Mouse (Mus musculus) forebrain, embryonic 14.5 days (tissue): ENCODE measurements at regions not wholly inside any gene's neighbourhood (a gene's known extent, or its start where the extent isn't known, plus 50 kb on each side); places are given as distances from the start of the nearest gene placed in this dataset.

Experiments
- ATAC-seq: fragments of 200-750 bp; cut with Nextera tagmentation; 2 replicates; pipeline ENCODE4 v1.8.0; 2017; ENCODE audit warnings: mild to moderate bottlenecking, moderate library complexity
- DNase-seq: peaks from one replicate; pipeline ENCODE4 v3.0.0-alpha.2; 2015; ENCODE audit warnings: low spot score
- H3K27ac ChIP-seq: fragments of 300-500 bp; sonication (generic); 2 replicates; pipeline ENCODE4 v1.5.1; 2014; ENCODE audit warnings: low read depth, mild to moderate bottlenecking, control low read depth, low read length, moderate library complexity
- H3K27me3 ChIP-seq: fragments of 300-500 bp; sonication (generic); replicated peaks from 2 replicates; pipeline ENCODE4 v1.6.1; 2014; ENCODE audit warnings: low read length, control low read depth, mixed read lengths; ENCODE audit not compliant: control insufficient read depth, insufficient read depth
- H3K36me3 ChIP-seq: fragments of 300-500 bp; sonication (generic); 2 replicates; pipeline ENCODE4 v1.6.1; 2014; ENCODE audit warnings: low read length, control low read depth; ENCODE audit not compliant: control insufficient read depth, insufficient read depth
- H3K4me1 ChIP-seq: fragments of 300-500 bp; sonication (generic); 2 replicates; pipeline ENCODE4 v1.6.1; 2014; ENCODE audit warnings: antibody characterized with exemption, low read length, control low read depth; ENCODE audit not compliant: control insufficient read depth, insufficient read depth
- H3K4me2 ChIP-seq: fragments of 300-500 bp; sonication (generic); 2 replicates; pipeline ENCODE4 v1.6.1; 2014; ENCODE audit warnings: mild to moderate bottlenecking, control low read depth, low read length
- H3K4me3 ChIP-seq: fragments of 300-500 bp; sonication (generic); 2 replicates; pipeline ENCODE4 v1.5.1; 2014; ENCODE audit warnings: low read depth, low read length, control low read depth
- H3K9ac ChIP-seq: fragments of 300-500 bp; sonication (generic); 2 replicates; pipeline ENCODE4 v1.6.1; 2014; ENCODE audit warnings: mild to moderate bottlenecking, low read length, control low read depth, moderate library complexity
- H3K9me3 ChIP-seq: fragments of 300-500 bp; sonication (generic); replicated peaks from 2 replicates; pipeline ENCODE4 v1.6.1; 2016; ENCODE audit warnings: low read length, control low read depth, mixed read lengths; ENCODE audit not compliant: control insufficient read depth
- WGBS: fragments of 180-500 bp; shearing (Covaris S2); extraction: QIAGEN DNeasy Blood & Tissue Kit; methylation state at CpG from one replicate; pipeline ENCODE4 v1.1.7; 2014; 5-methylcytosine and 5-hydroxymethylcytosine counted together

DNA sequence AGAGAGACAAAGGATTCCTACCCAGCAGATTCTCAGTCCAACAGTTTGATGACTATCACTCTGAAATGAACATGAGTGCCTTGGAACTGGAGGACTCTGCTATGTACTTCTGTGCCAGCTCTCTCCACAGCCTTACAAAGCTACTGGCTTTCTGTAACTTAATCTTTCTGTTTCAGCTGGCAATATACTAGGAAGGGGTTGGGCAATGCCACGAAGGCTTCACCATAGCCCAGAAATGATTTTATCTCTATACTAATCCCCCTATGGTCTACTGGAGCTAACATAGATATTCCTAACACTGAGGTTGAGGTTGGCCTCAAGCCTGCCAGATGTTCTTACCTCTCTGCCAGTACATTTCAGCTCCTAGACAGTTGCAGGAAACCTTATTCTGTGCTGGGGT is 78.6 kb upstream of the 2210010C04Rik start:
- Histone ChIP-seq H3K27me3 (no peaks in the 10 kb centered on the region), H3K9me3 (no peaks in the 10 kb centered on the region), H3K9ac (no peak overlapping the region), H3K36me3 (no peaks in the 10 kb centered on the region), H3K4me2 (no peak overlapping the region), H3K4me3 (no peak overlapping the region), H3K27ac (no peak overlapping the region), H3K4me1 (no peaks in the 10 kb centered on the region)
- 69% methylated on average over 1 of the region's 1 CpGs for WGBS
- ATAC-seq (no peak), DNase-seq (no peak)

DNA sequence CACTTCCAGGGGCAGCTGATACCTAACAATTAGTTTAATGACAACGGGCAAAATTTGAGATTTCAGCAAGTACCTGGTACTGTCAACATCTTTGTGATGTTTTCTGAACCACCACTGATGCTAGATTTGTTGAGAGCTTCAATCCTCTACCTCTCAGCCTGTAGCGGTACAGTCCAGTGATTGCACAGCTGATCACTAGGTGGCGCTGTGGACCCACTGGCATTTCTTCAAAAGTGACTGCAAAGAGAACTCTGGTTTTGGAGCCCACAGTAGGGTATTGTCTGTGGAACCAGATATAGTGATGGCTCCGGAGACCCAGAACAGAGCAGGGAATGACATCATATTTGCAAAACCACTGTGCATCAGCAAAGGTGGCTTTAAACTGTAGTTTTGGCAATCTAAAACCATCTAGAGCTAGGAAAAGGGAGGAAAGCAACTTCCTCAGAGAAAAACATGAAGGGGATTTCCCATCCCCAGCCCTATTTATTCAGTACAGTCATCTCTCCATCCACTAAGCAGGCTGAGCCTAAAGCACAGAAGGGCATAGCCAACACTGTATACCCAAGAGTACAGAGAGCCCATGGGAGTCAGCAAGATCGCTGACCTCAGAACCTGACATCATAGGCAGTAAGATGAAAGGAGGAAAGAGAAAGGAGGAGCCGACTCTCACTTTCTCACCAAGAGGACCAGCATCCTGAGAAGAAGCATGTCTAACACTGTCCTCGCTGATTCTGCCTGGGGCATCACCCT is 77.7 kb upstream of the 2210010C04Rik start:
- no peaks in the 10 kb centered on the region for H3K27me3 ChIP-seq
- no peak overlapping the region for H3K9ac ChIP-seq
- no peak for ATAC-seq
- H3K27ac ChIP-seq: no peak overlapping the region
- no peak overlapping the region for H3K4me2 ChIP-seq
- 44% methylated on average over 7 of the region's 7 CpGs for WGBS
- H3K4me1 ChIP-seq: no peaks in the 10 kb centered on the region
- peak; percentile 22 for DNase-seq
- no peaks in the 10 kb centered on the region for H3K36me3 ChIP-seq
- H3K9me3 ChIP-seq: no peaks in the 10 kb centered on the region
- no peak overlapping the region for H3K4me3 ChIP-seq

DNA sequence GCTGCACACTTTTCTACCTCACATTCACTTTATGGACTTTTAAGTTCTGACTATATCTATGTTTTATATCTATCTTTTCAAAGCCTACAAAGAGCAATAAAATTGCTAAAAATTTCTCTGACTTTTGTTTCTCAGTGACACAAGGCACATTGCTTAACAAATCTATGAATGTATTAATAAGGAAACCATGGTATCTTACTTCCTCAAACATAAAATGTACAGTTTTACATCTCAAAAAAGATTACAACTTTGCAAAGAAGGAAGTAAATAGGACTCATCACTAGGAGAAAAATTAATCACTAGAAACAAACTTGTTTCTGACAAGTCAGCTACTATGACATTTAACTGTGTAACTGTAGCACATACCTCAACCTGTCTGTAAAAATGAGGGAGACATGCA is 76.5 kb upstream of the 2210010C04Rik start:
- no peaks in the 10 kb centered on the region for H3K9me3 ChIP-seq
- ATAC-seq (no peak), DNase-seq (no peak)
- no peaks in the 10 kb centered on the region for H3K4me1 ChIP-seq
- no peaks in the 10 kb centered on the region for H3K36me3 ChIP-seq
- H3K4me3 ChIP-seq: no peak overlapping the region
- H3K27me3 ChIP-seq: no peaks in the 10 kb centered on the region
- no peak overlapping the region for H3K4me2 ChIP-seq
- no peak overlapping the region for H3K9ac ChIP-seq
- H3K27ac ChIP-seq: no peak overlapping the region

DNA sequence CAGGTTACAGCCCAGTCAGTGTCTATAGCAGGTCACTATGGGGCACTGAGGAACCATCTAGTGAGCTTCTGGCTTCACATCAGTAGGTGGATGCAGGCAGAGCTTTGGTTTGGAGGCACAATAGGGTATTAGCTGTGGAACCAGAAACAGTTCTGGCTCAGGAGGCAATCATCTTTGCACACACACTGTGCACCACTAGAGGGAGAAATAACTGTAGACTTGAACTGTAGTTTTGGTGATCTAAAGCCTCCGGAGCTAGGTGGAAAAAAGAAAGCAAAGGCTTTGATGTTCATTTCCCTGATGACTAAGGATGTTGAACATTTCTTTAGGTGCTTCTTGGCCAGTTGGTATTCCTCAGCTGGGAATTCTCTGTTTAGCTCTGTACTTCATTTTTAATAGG is 73.6 kb upstream of the 2210010C04Rik start:
- H3K36me3 ChIP-seq: no peaks in the 10 kb centered on the region
- WGBS: 67% methylated on average over 1 of the region's 1 CpGs
- H3K9ac ChIP-seq: no peak overlapping the region
- H3K27me3 ChIP-seq: no peaks in the 10 kb centered on the region
- no peak overlapping the region for H3K4me3 ChIP-seq
- no peaks in the 10 kb centered on the region for H3K4me1 ChIP-seq
- DNase-seq (no peak), ATAC-seq (no peak)
- no peak overlapping the region for H3K27ac ChIP-seq
- H3K9me3 ChIP-seq: no peaks in the 10 kb centered on the region
- H3K4me2 ChIP-seq: no peak overlapping the region

DNA sequence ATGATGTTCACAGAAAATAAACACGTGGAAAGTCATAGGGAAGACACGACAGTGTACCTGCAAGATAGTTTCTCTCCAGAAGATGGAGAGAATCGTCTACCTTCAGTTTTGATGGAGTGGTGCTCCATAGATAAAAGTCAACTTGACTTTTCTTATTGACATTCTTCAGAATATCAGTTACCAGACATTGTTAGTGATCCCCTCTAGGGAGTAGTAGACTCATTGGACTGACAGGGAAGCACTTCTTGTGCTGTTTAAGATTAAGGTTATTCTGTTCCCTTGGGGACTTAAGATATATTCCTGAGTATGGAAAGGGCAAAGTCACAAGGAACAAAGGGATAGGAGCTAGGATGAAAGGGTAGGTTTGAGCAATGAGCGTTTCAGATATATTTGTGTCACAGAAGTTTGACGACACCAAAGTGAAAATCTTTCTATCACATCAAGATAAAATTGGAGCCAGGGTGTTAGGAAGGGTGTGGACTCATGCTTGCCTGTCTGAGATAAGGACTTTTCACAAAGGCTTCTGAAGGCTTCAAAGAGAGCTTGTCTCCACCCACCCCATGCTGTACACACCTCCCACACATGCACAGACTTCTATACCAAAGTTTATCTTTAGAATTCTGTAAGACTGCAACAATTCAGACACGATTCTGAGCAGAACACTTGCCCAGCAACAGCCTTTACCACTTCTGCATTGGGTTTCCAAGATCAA is 68.5 kb upstream of the 2210010C04Rik start:
- Histone ChIP-seq H3K27ac (no peak overlapping the region), H3K27me3 (no peaks in the 10 kb centered on the region), H3K9me3 (no peaks in the 10 kb centered on the region), H3K4me2 (no peak overlapping the region), H3K4me3 (no peak overlapping the region), H3K9ac (no peak overlapping the region), H3K4me1 (no peaks in the 10 kb centered on the region), H3K36me3 (no peaks in the 10 kb centered on the region)
- DNase-seq (no peak), ATAC-seq (no peak)
- 84% methylated on average over 6 of the region's 6 CpGs for WGBS

DNA sequence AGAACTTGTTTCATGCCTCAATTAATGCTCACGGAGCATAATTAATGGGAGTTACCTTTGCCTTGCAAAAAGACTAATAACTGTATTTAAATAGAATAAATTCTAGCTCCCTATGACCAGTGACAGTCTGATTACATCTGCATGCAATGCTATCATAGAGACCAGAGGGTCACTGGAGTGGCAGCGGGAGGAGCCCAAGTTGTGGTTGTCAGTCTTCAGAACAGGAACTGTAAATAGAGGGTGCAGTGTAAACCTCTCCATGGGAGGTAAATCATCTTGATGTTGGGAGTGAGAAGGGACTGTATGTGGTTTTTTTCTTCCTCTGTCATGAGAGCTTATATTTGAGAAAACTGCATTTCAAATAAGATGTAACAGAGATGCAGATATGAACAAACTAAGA is 66.7 kb upstream of the 2210010C04Rik start:
- H3K4me2 ChIP-seq: no peak overlapping the region
- no peaks in the 10 kb centered on the region for H3K4me1 ChIP-seq
- H3K9me3 ChIP-seq: no peaks in the 10 kb centered on the region
- WGBS: 82% methylated on average over 2 of the region's 2 CpGs
- H3K27ac ChIP-seq: no peak overlapping the region
- no peaks in the 10 kb centered on the region for H3K27me3 ChIP-seq
- H3K4me3 ChIP-seq: no peak overlapping the region
- H3K9ac ChIP-seq: no peak overlapping the region
- DNase-seq: no peak
- no peak for ATAC-seq
- no peaks in the 10 kb centered on the region for H3K36me3 ChIP-seq

DNA sequence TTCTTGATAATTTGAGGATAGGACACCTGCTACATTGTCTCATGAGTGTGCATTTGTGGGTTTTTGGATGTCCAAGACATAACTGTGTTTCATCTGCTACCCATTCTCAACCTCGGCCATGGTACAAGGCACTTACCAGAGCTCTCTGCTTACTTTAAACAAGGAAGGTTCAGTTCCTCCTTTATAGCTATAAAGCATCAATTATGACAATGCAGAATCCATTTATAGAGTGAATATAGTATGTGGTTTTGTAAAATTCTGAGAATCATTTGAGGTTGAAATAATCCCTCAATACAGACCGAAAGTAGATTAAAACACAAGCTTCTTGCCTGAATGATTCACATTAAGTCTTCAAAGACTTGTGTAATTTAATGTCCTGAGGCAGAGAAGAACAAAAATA is 64.9 kb upstream of the 2210010C04Rik start:
- H3K9me3 ChIP-seq: no peaks in the 10 kb centered on the region
- no peak overlapping the region for H3K27ac ChIP-seq
- WGBS: 84% methylated on average over 2 of the region's 2 CpGs
- H3K4me3 ChIP-seq: no peak overlapping the region
- no peak overlapping the region for H3K4me2 ChIP-seq
- H3K36me3 ChIP-seq: no peaks in the 10 kb centered on the region
- no peaks in the 10 kb centered on the region for H3K27me3 ChIP-seq
- H3K9ac ChIP-seq: no peak overlapping the region
- ATAC-seq (no peak), DNase-seq (no peak)
- no peaks in the 10 kb centered on the region for H3K4me1 ChIP-seq

DNA sequence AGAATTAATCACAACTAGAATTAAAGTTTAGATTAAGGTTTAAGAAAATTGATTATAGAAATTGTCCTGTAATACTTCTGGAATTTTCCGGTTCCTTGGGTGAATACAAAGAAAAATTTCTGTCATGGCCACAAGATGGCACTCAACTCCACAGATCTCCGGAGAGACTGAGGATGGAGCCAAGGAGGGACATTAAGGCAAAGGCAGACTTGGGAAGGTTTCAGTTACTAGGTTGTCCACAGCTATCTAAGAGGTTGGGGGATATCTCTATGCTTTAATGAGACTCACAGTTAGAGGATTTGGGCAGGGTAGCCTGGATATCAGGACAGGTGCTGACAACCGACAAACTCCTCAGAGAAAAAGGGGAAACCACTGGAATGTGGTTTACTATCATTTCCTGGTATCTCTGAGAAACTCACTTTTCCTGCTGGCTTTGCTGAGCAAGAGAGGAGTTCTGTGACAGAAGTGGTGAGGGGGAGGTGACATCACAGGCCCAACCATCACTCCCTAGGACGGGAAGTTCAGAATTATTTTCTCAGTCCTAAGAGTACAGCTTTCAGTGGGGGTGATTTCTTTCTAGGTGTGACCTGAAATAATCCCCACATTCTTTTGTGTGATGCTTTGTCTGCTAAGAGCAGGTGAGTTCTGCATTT is 56.0 kb upstream of the 2210010C04Rik start:
- H3K36me3 ChIP-seq: no peaks in the 10 kb centered on the region
- no peak for ATAC-seq
- no peak overlapping the region for H3K4me2 ChIP-seq
- H3K9ac ChIP-seq: no peak overlapping the region
- no peaks in the 10 kb centered on the region for H3K27me3 ChIP-seq
- no peaks in the 10 kb centered on the region for H3K4me1 ChIP-seq
- H3K4me3 ChIP-seq: no peak overlapping the region
- no peak overlapping the region for H3K27ac ChIP-seq
- 56% methylated on average over 4 of the region's 4 CpGs for WGBS
- no peaks in the 10 kb centered on the region for H3K9me3 ChIP-seq
- peak; percentile 55 for DNase-seq
